Mouse (Mus musculus) CH12.LX (cell line): ENCODE data around the gene Pcsk6. TPM values are rescaled to one million over a fixed set of nuclear protein-coding genes. Genes with fewer than 3 reads are reported as not detected.

Experiments used
- DNase-seq: peaks from one replicate; pipeline ENCODE4 v3.0.0-alpha.2; 2013; ENCODE audit errors: extremely low read depth
- H3K27ac ChIP-seq: 2 replicates; pipeline ENCODE4 v1.5.1; 2012; ENCODE audit warnings: low read depth, mild to moderate bottlenecking, control low read depth, moderate library complexity; ENCODE audit not compliant: insufficient read depth
- H3K27me3 ChIP-seq: replicated peaks from 2 replicates; pipeline ENCODE3; 2012; ENCODE audit warnings: inconsistent platforms
- H3K36me3 ChIP-seq, 2 experiments: replicated peaks in 1 of 2; 2 replicates each; pipeline versions ENCODE3 to v1.6.1; 2012; ENCODE audit warnings: inconsistent platforms in 1 of 2, low read length in 1 of 2, mild to moderate bottlenecking in 1 of 2, mixed read lengths in 1 of 2, moderate library complexity in 1 of 2; ENCODE audit not compliant: control insufficient read depth in 1 of 2, insufficient read depth in 1 of 2
- H3K4me1 ChIP-seq, 2 experiments: 2 replicates each; pipeline ENCODE4 v1.6.1; 2012; ENCODE audit warnings: inconsistent platforms in 1 of 2, moderate library complexity in 1 of 2; ENCODE audit not compliant: insufficient read depth in 2 of 2, control insufficient read depth in 1 of 2
- H3K4me2 ChIP-seq: 2 replicates; pipeline ENCODE4 v1.6.1; 2012; ENCODE audit warnings: low read depth, mild to moderate bottlenecking, control low read depth; ENCODE audit not compliant: poor library complexity, insufficient read depth, severe bottlenecking
- H3K4me3 ChIP-seq, 3 experiments: fragments of 150-350 bp in 1 of 3; sonication (generic) in 1 of 3; replicated peaks in 1 of 3; 2 replicates each; pipeline versions ENCODE3 to v1.5.1; 2011 to 2012; ENCODE audit warnings: low read depth in 2 of 3, low read length in 2 of 3, mild to moderate bottlenecking in 2 of 3, moderate library complexity in 2 of 3, control low read depth in 1 of 3, improper control_type of control experiment in 1 of 3, inconsistent platforms in 1 of 3, mixed read lengths in 1 of 3; ENCODE audit not compliant: poor library complexity in 1 of 3
- H3K79me2 ChIP-seq: replicated peaks from 2 replicates; pipeline ENCODE4 v1.6.1; 2012; ENCODE audit warnings: mild to moderate bottlenecking, moderate library complexity; ENCODE audit not compliant: control insufficient read depth, poor library complexity, insufficient read depth, severe bottlenecking; ENCODE audit errors: extremely low read depth
- H3K9ac ChIP-seq: 2 replicates; pipeline ENCODE4 v1.6.1; 2012; ENCODE audit warnings: low read depth, mild to moderate bottlenecking, control low read depth, moderate library complexity; ENCODE audit not compliant: insufficient read depth
- H3K9me3 ChIP-seq: replicated peaks from 2 replicates; pipeline ENCODE3; 2012; ENCODE audit warnings: low read length, inconsistent platforms, mixed read lengths
- BHLHE40 ChIP-seq: IDR thresholded peaks from 2 replicates; pipeline ENCODE4 v1.6.1; 2011; ENCODE audit warnings: mild to moderate bottlenecking, low read depth, low read length, improper control_type of control experiment
- CHD2 ChIP-seq: IDR thresholded peaks from 2 replicates; pipeline ENCODE4 v1.6.1; 2011; ENCODE audit warnings: low read length, improper control_type of control experiment
- CTCF ChIP-seq, 2 experiments: IDR thresholded peaks in 1 of 2; conservative IDR thresholded peaks in 1 of 2; 2 replicates each; pipeline ENCODE4 v1.5.1; 2011 to 2012; ENCODE audit warnings: low read depth in 2 of 2, low read length in 2 of 2, improper control_type of control experiment in 1 of 2, inconsistent platforms in 1 of 2, mild to moderate bottlenecking in 1 of 2, moderate library complexity in 1 of 2
- E2F4 ChIP-seq: IDR thresholded peaks from 2 replicates; pipeline ENCODE4 v1.6.1; 2011; ENCODE audit warnings: low read depth, low read length, improper control_type of control experiment; ENCODE audit not compliant: insufficient replicate concordance
- ELF1 ChIP-seq: IDR thresholded peaks from 2 replicates; pipeline ENCODE4 v1.6.1; 2014; ENCODE audit warnings: low read depth, mild to moderate bottlenecking, inconsistent platforms, low read length, improper control_type of control experiment
- GABPA ChIP-seq: IDR thresholded peaks from 2 replicates; pipeline ENCODE4 v1.6.1; 2012; ENCODE audit warnings: low read depth, low read length, improper control_type of control experiment, inconsistent platforms; ENCODE audit not compliant: insufficient replicate concordance
- HCFC1 ChIP-seq: IDR thresholded peaks from 2 replicates; pipeline ENCODE4 v1.6.1; 2012; ENCODE audit warnings: low read depth, mild to moderate bottlenecking, inconsistent platforms, low read length, improper control_type of control experiment
- IRF4 ChIP-seq: IDR thresholded peaks from 2 replicates; pipeline ENCODE4 v1.6.1; 2014; ENCODE audit warnings: low read depth, mild to moderate bottlenecking, inconsistent platforms, low read length, improper control_type of control experiment
- JUN ChIP-seq: IDR thresholded peaks from 2 replicates; pipeline ENCODE4 v1.6.1; 2011; ENCODE audit warnings: low read depth, mild to moderate bottlenecking, low read length, improper control_type of control experiment, moderate library complexity; ENCODE audit not compliant: insufficient read depth
- JUND ChIP-seq: conservative IDR thresholded peaks from 2 replicates; pipeline ENCODE4 v1.6.1; 2011; ENCODE audit warnings: low read depth, low read length, improper control_type of control experiment
- MAFK ChIP-seq: IDR thresholded peaks from 2 replicates; pipeline ENCODE4 v1.6.1; 2011; ENCODE audit warnings: low read length, improper control_type of control experiment; ENCODE audit not compliant: insufficient replicate concordance
- MAX ChIP-seq: IDR thresholded peaks from 2 replicates; pipeline ENCODE4 v1.6.1; 2011; ENCODE audit warnings: low read length, improper control_type of control experiment
- MXI1 ChIP-seq: IDR thresholded peaks from 2 replicates; pipeline ENCODE4 v1.6.1; 2011; ENCODE audit warnings: mild to moderate bottlenecking, low read depth, low read length, improper control_type of control experiment
- MYC ChIP-seq: IDR thresholded peaks from 2 replicates; pipeline ENCODE4 v1.6.1; 2011; ENCODE audit warnings: low read depth, mild to moderate bottlenecking, improper control_type of control experiment, low read length
- NELFE ChIP-seq: IDR thresholded peaks from 2 replicates; pipeline ENCODE4 v1.6.1; 2011; ENCODE audit warnings: low read depth, low read length, improper control_type of control experiment
- NRF1 ChIP-seq: IDR thresholded peaks from 2 replicates; pipeline ENCODE4 v1.6.1; 2014; ENCODE audit warnings: low read depth, mild to moderate bottlenecking, inconsistent platforms, low read length, improper control_type of control experiment, moderate library complexity
- PAX5 ChIP-seq: IDR thresholded peaks from 2 replicates; pipeline ENCODE4 v1.6.1; 2012; ENCODE audit warnings: low read length, inconsistent platforms, mixed read lengths
- POLR2A ChIP-seq: IDR thresholded peaks from 2 replicates; pipeline ENCODE4 v1.6.1; 2011; ENCODE audit warnings: low read depth, mild to moderate bottlenecking, improper control_type of control experiment, low read length
- RAD21 ChIP-seq: IDR thresholded peaks from 2 replicates; pipeline ENCODE4 v1.6.1; 2011; ENCODE audit warnings: low read depth, mild to moderate bottlenecking, low read length, improper control_type of control experiment, moderate library complexity
- SIN3A ChIP-seq: IDR thresholded peaks from 2 replicates; pipeline ENCODE4 v1.6.1; 2012; ENCODE audit warnings: low read length, improper control_type of control experiment, inconsistent platforms
- TBP ChIP-seq: conservative IDR thresholded peaks from 2 replicates; pipeline ENCODE4 v1.6.1; 2011; ENCODE audit warnings: low read depth, low read length, improper control_type of control experiment
- UBTF ChIP-seq: IDR thresholded peaks from 2 replicates; pipeline ENCODE4 v1.6.1; 2012; ENCODE audit warnings: low read depth, mild to moderate bottlenecking, inconsistent platforms, low read length, improper control_type of control experiment, moderate library complexity
- ZNF384 ChIP-seq: IDR thresholded peaks from 2 replicates; pipeline ENCODE4 v1.6.1; 2012; ENCODE audit warnings: low read depth, low read length, improper control_type of control experiment, inconsistent platforms
- dilution Hi-C: fragments of 300-500 bp; cut with MboI; formaldehyde crosslinking; loops from 2 replicates; pipeline ENCODE4 v1.14.3; 2020; ENCODE audit warnings: low sequenced_read_pairs; ENCODE audit not compliant: extremely low pct_unique_long_range_greater_than_20kb, extremely low pct_ligation_motif_present
- in situ Hi-C: fragments of 300-500 bp; cut with MboI; formaldehyde crosslinking; loops from 3 replicates; pipeline ENCODE4 v1.14.3; 2019; ENCODE audit warnings: low sequenced_read_pairs, low pct_ligation_motif_present, low pct_unique_long_range_greater_than_20kb, mixed read lengths
- polyA plus RNA-seq: library from polyadenylated mRNA; unstranded; fragments of >175 nt; gene quantifications from 2 replicates; pipeline ENCODE4 v1.2.1, GENCODE M21; 2012; ENCODE audit warnings: low read depth; ENCODE audit not compliant: insufficient read length
- total RNA-seq, 2 experiments: library from RNA; depleted of rRNA; stranded (reverse); fragments of 300-350 nt in 1 of 2; fragments of >200 nt in 1 of 2; gene quantifications; 2 replicates each; pipeline ENCODE4 v1.2.3; 2012 to 2014

Gene Pcsk6
- total and polyA plus RNA-seq, 3 experiments = not detected

DNA sequence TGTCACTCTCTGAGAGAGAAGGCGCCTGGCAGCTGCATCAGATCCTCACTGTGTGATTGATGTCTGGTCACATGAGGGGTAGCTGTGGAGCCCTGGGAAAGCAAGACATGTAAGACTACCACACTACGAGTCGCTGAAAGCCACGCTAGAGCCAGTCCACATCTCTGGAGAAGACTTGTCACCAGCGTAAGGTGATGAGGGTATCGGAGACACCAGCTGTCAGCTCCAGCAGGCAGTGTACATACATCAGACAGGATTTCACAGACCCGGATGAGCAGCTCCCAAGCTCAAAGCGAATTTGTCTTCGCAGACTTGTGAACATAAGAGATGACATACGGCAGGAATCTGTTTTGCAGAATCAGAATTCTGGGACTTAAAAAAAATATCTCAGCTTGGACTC, 32.0 kb downstream of the Pcsk6 start:
- H3K27ac ChIP-seq = no peak overlapping the region
- no peak for TF ChIP-seq CHD2
- TF ChIP-seq SIN3A = no peak
- no peak for TF ChIP-seq ZNF384
- no peak for TF ChIP-seq IRF4
- no peak for TF ChIP-seq RAD21
- TF ChIP-seq E2F4 = no peak
- TF ChIP-seq CTCF (conservative IDR thresholded peaks at IDR 0.05 in 1 of 2, IDR thresholded peaks at IDR 0.05 in 1 of 2; ENCODE audit: low read depth in 2 of 2, low read length in 2 of 2) = no peak
- no peak for TF ChIP-seq MXI1
- TF ChIP-seq, all 38 proteins: peak for 0
- Histone ChIP-seq H3K27me3 (peaks cover 58% of the 10 kb centered on the region), H3K4me1 (no peaks in the 10 kb centered on the region), H3K4me3 (no peak overlapping the region), H3K79me2 (no peaks in the 10 kb centered on the region), H3K9ac (no peak overlapping the region), H3K9me3 (peaks cover 5% of the 10 kb centered on the region), H3K36me3 (no peaks in the 10 kb centered on the region), H3K4me2 (no peak overlapping the region)
- dilution Hi-C loops = no loop called here
- in situ Hi-C loops = no loop called here
- no peak for DNase-seq

- TF ChIP-seq ZNF384 (no peak), MXI1 (no peak), ELF1 (no peak), POLR2A (no peak), MYC (no peak), MAX (no peak), NELFE (no peak), NRF1 (no peak), UBTF (no peak), MAFK (no peak), JUN (no peak), HCFC1 (no peak), JUND (no peak), TBP (no peak), RAD21 (no peak), PAX5 (no peak), GABPA (no peak), BHLHE40 (no peak)
- Histone ChIP-seq H3K4me2 (no peak overlapping the region), H3K79me2 (no peaks in the 10 kb centered on the region), H3K9me3 (peaks cover 11% of the 10 kb centered on the region), H3K27ac (no peak overlapping the region), H3K4me1 (no peaks in the 10 kb centered on the region), H3K36me3 (no peaks in the 10 kb centered on the region), H3K4me3 (no peak overlapping the region), H3K27me3 (peaks cover 50% of the 10 kb centered on the region), H3K9ac (no peak overlapping the region)
- dilution Hi-C loops = no loop called here
- no peak for DNase-seq
- in situ Hi-C loops = no loop called here
Observed at GRCm38 (mm10) chr7:65895262-65895661, 33.7 kb downstream of the Pcsk6 start.
